Mouse (Mus musculus) lung, postnatal 14 days (tissue): ENCODE data around the gene Dnase1l3.

Experiments
- DNase-seq: peaks from one replicate; pipeline ENCODE4 v3.0.0; 2021

The Dnase1l3 gene

GRCm38 (mm10) chr14:7974643-7975042 lies 19.7 kb downstream of the Dnase1l3 start:
- DNase-seq = no peak

DNA sequence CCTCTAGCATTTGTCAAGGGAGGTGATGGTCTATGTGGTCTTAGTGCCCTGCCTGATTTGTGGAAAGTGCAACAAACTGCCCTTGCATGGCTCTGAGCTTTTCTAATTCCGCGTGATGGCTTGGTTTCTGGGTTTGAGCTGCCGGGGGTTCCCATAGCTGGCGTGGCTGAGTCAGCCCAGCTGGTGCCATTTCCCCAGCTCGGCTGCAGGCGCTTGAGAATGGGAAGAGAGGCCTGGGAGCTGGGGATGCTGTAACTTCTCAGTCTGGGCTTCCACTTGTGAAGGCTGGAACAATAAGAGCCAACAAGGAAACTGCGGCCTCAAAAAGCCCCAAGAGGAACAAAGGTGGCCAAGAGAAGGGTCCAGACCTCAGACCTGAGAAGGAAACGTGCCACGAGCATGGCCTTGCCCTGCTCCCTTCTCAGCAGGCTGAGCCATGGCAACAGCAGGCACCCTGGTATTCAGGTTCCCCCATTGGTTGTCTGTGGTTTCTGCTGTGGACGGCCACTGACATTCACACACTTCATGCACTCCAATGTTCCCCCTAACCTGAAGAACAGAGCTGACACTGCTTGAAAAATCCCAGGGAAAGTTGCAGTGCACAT lies 22.4 kb downstream of the Dnase1l3 start:
- DNase-seq = peak; percentile 32

- DNase-seq = peak; percentile 82
Measured at GRCm38 (mm10) chr14:7964219-7964889, 30.0 kb downstream of the Dnase1l3 start.

- no peak for DNase-seq
Measured at GRCm38 (mm10) chr14:7963160-7963559, 31.2 kb downstream of the Dnase1l3 start.

DNA sequence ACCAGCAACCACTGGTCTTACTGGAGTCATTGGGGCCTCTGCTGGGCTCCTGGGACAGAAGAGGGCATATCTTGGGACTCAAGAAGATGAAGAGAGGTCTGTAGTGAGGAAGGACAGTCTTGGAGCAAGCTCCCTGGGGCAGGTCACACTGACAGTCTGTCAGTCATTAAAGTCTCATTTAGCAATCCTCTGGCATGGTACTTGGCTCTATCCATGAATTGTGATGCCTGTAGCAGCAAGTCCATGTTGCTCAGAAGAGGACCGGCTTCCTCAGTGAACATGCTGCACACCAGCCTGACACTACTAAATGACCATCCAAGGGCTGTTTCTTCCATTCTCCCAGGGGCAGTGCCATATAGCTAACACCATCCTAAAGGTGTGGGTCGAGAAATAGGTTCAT lies 31.7 kb downstream of the Dnase1l3 start:
- no peak for DNase-seq

GRCm38 (mm10) chr14:7961714-7962113 lies 32.7 kb downstream of the Dnase1l3 start:
- DNase-seq = no peak

DNA sequence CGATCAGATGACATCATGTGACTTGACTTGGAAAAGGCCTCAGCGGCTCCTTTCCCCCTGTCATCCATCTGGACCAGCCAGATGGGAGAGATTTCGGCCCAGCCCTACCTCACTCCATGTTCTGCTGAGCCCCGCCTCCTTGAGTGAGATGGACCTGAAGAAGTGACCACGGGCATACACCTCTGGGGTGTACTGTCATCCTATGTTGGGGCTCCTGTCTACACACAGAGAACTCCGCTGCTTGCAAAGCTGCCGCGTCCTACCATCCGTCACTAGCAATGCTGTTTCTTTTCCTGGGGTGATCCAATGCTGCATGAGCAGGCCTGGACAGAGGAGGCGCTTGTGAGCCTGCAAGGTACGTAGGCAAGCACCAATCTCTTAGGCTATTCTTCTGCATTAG lies 33.8 kb downstream of the Dnase1l3 start:
- no peak for DNase-seq

DNA sequence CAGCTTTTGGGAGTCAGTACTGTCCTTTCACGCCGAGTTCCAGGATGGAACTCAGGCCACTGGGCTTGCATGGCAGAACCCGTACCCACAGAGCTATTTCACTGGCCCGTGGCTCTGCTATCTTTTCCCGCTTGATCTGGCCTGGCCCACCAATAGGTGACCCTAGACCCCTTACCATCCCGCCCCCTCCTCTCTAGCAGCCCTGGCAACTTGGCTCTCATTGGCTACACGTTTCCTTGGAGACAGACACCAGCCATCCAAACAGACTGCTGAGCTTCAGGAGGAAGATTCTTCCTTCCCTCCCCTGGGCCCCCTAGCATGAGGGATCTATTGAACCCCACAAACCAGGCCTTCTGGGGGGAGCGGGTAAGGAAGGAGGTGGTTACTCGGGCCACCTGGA lies 37.3 kb downstream of the Dnase1l3 start, which contains the start of gene Gm45521:
Gene Gm45521 (plus strand): TSS at position 240 of the 400 bp plus-strand sequence.
- DNase-seq = no peak

- DNase-seq = no peak
Measured at GRCm38 (mm10) chr14:7956427-7956826, 37.9 kb downstream of the Dnase1l3 start.

DNA sequence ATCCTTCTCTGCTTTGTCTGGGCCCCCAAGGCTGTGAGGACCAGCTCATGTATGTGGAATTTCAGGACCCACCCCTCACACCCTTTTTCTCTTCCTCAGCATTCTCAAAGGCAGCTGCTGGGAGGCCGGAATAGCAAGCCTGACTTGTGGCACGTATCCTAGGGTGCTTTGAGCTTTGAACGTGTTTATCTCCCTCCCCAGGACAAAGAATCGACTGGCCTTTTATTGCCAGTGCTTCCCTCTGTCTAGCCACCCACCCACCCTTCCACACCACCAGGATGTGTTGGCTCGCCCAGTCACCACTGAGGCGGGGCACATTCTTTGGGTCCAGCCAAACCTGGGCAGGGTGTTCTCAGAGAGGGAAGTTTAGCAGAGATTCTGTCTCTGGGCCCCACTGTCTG lies 40.3 kb downstream of the Dnase1l3 start:
- no peak for DNase-seq

DNA sequence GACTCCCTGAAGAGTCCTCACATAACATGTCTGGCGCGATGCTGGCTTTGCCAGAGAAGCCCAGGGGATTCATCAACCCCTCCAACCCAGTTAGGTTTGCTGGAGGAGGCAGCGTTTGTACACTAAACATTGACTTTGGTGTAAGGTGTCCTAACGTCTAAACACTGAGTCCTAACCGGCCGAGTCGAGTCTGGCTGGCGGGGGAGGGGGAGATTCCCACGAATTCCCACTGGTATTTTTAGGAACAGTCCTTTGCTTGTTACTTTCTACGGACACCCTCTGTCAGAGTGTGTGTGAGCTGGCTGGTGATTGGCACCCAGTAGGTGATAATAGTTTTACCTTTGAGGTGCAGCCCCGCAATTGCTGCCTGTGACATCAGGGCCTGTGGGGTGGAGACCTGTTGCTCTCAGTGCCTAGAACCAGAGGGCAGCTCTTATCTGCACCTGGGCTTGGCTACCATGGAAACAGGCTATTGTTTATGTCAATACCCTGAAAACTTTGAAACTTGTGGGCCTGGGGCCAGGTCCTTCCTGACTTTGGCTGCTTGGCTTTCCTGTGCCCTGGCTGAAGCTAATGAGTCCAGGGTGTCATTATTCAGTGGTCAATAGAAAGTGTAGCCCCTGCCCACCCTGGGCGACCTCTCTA lies 41.6 kb downstream of the Dnase1l3 start:
- peak; percentile 53 for DNase-seq

- DNase-seq = no peak
Measured at GRCm38 (mm10) chr14:7951234-7951633, 43.1 kb downstream of the Dnase1l3 start.

GRCm38 (mm10) chr14:7945261-7945660 lies 49.1 kb downstream of the Dnase1l3 start:
- DNase-seq = no peak

DNA sequence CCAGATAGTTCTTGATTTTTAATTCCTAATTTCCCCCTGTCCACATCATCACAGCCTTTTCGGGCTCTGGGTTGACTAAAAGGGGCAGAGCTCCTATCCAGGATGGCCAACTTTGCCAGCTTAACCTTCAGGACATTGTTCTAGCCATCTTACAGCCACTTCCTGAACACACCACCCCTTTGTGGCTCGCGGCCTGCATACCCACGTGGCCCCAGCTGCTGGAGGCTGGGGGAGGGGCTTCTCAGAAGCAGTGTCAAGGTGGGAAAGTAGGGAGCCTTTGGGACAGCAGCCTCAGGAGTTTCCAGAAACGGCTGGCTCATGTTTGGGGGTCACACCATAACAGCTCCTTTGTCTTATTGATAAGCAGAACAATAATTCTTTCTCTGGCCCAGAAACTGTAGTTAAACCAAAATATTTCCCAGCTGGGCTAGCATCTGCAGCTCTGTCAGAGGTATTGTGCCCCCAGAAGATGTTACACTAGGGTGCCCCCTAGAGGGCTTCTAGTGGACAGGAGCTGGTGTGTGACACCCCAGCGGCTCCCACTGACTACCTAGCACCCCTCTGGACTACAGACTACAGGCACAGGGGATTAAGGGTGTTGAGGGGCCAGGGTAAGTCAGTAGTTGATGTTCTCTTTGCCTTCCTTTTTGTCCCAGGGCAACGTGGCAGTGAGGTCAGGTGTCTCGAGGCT lies 49.9 kb downstream of the Dnase1l3 start:
- DNase-seq = peak; percentile 38

GRCm38 (mm10) chr14:7943801-7944135 lies 50.6 kb downstream of the Dnase1l3 start:
- no peak for DNase-seq

DNA sequence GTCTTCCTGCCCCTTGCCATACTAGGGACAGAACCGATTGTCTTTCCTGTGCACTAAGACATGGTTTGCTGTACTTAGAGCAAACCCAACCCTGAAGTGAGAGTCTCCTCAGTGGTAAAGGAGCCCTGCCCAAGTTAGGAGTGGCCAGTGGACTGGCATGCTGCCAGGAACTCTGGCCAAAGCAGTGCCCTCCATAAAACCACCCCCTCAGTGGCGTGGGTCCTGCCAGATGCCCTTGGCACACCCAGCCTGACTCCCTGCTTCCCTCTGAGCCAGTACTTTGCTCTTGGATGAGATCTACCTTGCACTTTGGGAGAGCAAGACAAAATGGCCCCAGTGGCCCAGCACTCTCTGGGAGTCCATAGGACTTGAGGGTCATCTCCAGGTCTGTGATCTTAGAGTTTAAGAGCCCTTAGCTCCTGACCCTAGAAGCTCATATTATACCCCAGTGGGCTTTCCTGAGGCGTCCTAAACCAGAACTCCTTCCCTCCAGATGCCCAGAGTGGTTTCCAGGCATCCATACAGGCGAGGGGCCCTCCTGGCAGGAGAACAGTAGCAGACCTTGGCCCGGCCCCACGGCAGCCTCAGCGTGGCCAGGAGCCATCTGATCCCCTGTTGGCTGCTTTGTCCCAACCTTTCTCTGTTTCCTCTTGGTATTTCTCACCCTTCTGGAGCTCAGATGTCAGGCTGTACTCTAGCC lies 51.1 kb downstream of the Dnase1l3 start:
- DNase-seq = peak; percentile 53

- no peak for DNase-seq
Measured at GRCm38 (mm10) chr14:7941413-7941812, 53.0 kb downstream of the Dnase1l3 start.

- no peak for DNase-seq
Measured at GRCm38 (mm10) chr14:7938809-7939784, 55.3 kb downstream of the Dnase1l3 start.

GRCm38 (mm10) chr14:7937052-7937630 lies 57.2 kb downstream of the Dnase1l3 start:
- peak; percentile 25 for DNase-seq

DNA sequence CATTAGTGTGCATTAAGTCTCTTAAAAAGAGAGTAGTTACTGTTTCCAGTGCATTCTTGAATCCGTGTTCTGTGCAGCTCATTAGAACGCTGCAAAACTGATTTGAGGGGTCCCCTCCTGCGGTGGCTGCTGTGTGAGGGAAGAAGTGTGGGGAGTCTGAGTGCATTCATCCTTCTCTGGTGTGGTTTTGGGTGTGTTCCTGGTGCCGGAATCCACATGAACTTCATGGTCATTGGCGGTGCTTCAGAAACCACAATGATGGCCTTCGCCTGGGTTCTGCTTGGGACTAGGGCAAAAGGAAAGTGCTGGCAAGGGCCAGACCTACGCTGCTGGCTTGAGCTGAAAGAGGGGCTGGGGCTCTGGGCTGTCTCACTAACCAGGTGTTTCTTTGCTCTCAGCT lies 60.2 kb downstream of the Dnase1l3 start:
- DNase-seq = no peak

- DNase-seq = no peak
Measured at GRCm38 (mm10) chr14:7932151-7932550, 62.2 kb downstream of the Dnase1l3 start.
